Mouse (Mus musculus) macrophage (primary cell): ENCODE measurements around the gene Neto2. TPM values are rescaled to one million over a fixed set of nuclear protein-coding genes. Genes with fewer than 3 reads are reported as not detected.
"Not testable (repeated sequence)": the region's sequence is repeated elsewhere in the genome, so short reads cannot be mapped to it uniquely, and the experiment has no call there.

Experiments
- H3K27ac ChIP-seq: fragments of 350-480 bp; formaldehyde crosslinking; 2 replicates; pipeline ENCODE4 v1.9.0; 2021
- H3K36me3 ChIP-seq: fragments of 350-480 bp; formaldehyde crosslinking; 2 replicates; pipeline ENCODE4 v1.9.0; 2021; ENCODE audit errors: inconsistent target
- H3K4me3 ChIP-seq: fragments of 350-480 bp; formaldehyde crosslinking; 2 replicates; pipeline ENCODE4 v1.9.0; 2021; ENCODE audit errors: inconsistent target
- H3K79me2 ChIP-seq: fragments of 350-480 bp; formaldehyde crosslinking; 2 replicates; pipeline ENCODE4 v1.9.0; 2021; ENCODE audit errors: inconsistent target
- WGBS: methylation state at CpG from one replicate; pipeline ENCODE4 v1.1.7; 2026; ENCODE audit warnings: inconsistent platforms; ENCODE audit not compliant: missing documents; 5-methylcytosine and 5-hydroxymethylcytosine counted together
- polyA plus RNA-seq: library from polyadenylated mRNA; stranded (reverse); fragments of 250-400 nt; gene quantifications from 3 replicates; pipeline ENCODE4 v1.2.4, GENCODE M21; 2018; ENCODE audit warnings: inconsistent platforms

The Neto2 gene
- polyA plus RNA-seq, 1 experiment from 2014 or later, result 0.26 TPM

DNA sequence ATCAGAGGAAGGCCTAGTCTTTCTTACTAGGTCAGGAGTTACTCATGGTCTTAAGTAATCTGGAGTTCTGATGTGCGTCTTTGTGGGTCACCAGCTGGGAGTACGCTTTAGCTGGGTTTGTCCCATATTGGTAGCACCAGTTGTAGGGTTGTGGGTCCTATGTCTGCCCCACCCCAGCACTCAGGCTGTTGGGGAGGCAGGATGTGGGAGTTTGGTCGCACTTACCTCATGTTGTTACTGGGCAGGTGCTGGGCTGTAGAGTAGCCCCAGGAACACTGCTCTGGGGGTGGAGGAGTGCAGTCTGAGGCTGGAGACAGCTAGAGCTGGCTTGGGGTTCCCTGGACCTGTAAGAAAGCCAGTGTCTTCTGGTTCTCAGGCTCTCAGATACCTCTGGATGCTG lies 81.9 kb downstream of the Neto2 start:
- Histone ChIP-seq H3K4me3 (no peak overlapping the region), H3K27ac (no peak overlapping the region), H3K36me3 (no peaks in the 10 kb centered on the region), H3K79me2 (no peaks in the 10 kb centered on the region)
- 83% methylated on average over 2 of the region's 3 CpGs for WGBS

DNA sequence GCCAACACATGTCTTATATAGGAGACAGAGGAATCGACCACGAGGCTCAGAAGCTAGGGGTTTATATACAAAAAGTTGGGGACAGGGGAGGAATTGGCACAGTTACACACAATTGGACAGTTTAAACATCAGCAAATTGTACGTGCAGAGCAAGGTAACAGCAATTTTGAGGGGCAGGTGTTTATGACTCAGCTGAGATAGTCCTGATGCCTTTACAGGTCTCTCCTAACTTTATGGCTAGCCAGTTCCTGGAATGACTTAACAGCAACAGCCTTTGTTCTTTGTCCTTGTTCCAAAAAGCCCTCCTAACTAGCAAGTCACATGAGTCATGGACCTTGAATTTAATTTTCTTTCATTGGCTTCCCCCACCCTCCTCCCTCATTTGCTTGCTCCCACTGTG lies 83.6 kb downstream of the Neto2 start:
- not testable (repeated sequence) for H3K79me2 ChIP-seq, H3K36me3 ChIP-seq, H3K27ac ChIP-seq, H3K4me3 ChIP-seq
- 95% methylated on average over 3 of the region's 3 CpGs for WGBS

DNA sequence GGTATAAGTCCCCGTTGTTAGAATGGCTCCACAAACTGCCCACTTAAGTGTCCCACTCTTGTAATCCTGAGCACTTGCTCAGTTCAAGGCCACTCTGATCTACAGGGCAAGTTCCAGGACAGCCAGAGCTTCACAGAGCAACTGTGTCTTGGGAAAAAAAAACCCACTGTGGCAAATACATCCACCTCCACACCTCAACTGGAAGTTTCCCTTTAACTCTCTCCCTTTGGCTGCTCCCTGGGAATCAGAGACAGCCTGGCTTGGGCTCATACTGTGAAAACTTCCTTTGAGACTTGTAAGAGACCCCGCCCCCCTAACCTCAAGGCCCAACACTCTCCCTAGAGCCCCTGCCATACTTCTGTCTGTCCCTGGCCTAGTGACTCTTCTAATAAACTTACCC lies 91.9 kb downstream of the Neto2 start:
- 93% methylated on average over 2 of the region's 2 CpGs for WGBS
- H3K27ac ChIP-seq, result no peak overlapping the region
- no peak overlapping the region for H3K4me3 ChIP-seq
- H3K36me3 ChIP-seq, result no peaks in the 10 kb centered on the region
- H3K79me2 ChIP-seq, result no peaks in the 10 kb centered on the region

DNA sequence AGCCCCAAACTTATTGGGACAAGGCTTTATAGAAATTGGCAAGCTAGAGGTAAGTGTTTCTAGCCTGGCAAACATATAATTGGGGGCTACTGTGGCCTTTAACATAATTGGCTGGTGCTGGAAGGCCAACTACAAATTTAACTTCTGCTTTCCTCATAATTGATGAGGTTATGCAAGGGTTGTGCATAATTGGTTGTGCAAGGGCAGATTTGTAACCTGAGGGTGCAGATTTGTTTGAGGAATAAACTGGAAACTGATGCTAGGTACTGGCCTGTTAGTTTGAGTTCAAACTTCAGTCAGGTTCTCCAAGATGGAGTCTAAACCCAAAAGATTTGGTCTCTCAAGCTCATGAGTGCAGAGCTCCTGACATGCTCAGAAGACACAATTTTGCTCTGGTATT lies 92.9 kb downstream of the Neto2 start:
- Histone ChIP-seq H3K36me3 (no peaks in the 10 kb centered on the region), H3K27ac (no peak overlapping the region), H3K4me3 (no peak overlapping the region), H3K79me2 (no peaks in the 10 kb centered on the region)

DNA sequence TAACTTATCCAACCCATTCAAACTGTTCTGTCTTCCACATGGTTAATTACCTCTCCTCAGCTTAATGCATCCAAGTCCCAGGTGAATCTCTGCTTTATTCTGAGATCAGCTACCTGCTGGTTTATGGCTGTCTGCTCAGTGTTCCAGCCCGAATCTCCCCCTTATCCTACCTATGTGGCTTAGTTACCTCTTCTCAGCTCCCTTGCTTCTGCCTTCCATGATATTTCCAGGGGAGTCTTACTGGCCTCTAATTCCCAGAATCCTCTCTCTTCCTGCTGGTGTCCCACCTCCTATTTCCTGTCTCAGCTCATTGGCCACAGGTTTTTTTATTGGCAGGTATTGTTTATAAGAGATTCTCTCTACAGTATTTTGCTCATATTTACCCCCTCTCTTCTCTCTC lies 93.8 kb downstream of the Neto2 start:
- no peak overlapping the region for H3K4me3 ChIP-seq
- H3K79me2 ChIP-seq, result no peaks in the 10 kb centered on the region
- WGBS, result 91% methylated on average over 1 of the region's 1 CpGs
- no peak overlapping the region for H3K27ac ChIP-seq
- no peaks in the 10 kb centered on the region for H3K36me3 ChIP-seq

DNA sequence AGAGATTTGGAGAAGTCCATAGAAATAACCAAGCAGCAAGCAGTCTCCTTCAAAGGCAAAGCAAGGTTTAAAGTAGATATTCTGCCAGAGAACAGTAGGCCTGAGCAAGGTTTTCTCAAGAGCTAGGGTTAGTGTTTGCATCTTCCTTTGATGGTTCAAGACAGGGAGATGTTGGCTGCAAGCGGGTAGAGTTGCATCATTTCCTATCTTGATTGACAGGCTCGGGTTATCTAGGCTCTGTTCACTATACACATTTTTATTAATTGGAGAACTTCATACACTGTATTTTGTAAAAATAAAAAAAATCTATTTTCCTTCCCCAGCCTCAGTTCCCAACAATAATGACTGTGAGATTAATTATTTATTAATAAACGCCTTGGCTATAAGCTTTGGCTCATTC lies 94.2 kb downstream of the Neto2 start:
- 53% methylated on average over 3 of the region's 3 CpGs for WGBS
- no peaks in the 10 kb centered on the region for H3K79me2 ChIP-seq
- H3K27ac ChIP-seq, result no peak overlapping the region
- H3K4me3 ChIP-seq, result no peak overlapping the region
- no peaks in the 10 kb centered on the region for H3K36me3 ChIP-seq

DNA sequence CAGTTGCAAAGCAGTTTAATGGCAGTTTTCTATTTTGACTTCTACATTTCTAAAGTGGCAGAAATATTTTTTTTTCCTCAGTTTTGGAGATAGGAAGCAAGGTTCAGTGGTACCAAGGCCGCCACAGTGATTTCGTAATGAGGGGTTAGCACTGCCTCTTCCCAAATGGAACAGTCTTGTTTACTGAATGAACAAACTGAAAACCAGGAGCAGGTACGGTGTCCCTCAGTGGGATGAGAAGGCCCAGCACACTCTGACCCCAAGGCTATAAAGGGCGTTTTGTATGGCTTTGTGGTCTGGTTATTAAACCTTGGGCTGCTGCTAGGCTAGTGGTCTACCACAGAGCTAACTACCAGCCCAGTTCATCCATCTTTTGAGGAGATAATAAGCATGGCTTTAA lies 96.5 kb downstream of the Neto2 start:
- Histone ChIP-seq H3K4me3 (no peak overlapping the region), H3K36me3 (no peaks in the 10 kb centered on the region), H3K79me2 (no peaks in the 10 kb centered on the region), H3K27ac (no peak overlapping the region)
- 73% methylated on average over 4 of the region's 4 CpGs for WGBS

DNA sequence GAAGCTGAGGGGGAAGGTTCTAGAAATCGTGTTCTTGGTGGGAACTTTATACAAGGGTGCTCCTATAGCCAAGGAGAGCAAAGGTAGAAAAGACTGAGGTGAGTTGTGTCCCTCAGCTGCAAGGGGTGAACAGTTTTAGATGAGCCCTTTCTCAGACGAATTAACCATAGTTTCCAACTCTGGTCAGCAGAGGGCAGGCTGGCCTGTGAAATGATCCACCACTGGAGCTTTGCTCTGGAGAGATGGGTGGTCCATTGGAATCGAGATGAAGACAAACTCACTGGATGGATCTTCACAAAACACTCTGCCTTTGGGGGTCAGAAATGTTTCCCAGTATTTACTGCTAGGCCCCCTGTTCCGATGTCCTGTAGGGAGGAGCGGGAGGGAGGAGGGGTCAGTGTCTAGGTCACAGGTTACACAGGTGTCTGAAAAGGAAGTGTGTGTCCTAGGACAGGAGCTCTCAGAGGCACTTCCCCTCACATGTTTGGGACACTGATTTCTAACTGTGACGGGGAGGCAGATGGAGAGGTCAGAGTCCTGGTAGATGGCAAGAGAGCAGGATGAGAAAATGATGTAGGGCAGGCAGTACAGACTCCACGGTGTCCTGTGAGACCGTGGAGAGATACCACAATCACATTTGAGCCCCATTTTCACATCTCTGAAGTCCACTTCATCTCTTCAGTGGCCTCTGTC lies 97.4 kb downstream of the Neto2 start:
- H3K79me2 ChIP-seq, result no peaks in the 10 kb centered on the region
- no peaks in the 10 kb centered on the region for H3K36me3 ChIP-seq
- WGBS, result 40% methylated on average over 8 of the region's 8 CpGs
- H3K27ac ChIP-seq, result no peak overlapping the region
- no peak overlapping the region for H3K4me3 ChIP-seq

DNA sequence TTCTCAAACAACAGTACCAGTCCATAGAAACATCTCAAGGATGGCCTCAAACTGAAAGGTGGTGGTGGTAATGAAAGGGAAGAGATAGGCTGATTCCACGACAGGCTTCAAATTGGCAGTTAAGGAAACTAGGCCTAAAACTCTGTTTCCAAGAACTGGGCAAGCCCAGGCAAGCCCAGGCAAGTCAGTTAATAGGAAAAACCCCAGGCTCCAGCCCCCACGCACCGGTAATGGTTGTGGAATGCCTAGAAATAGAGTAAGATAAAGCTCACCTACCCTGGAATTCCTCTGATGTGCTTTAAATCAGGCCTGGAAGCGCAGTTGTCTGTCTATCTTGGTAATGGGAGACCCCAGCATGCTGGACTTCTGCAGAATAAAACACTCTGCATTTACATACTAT lies 98.0 kb downstream of the Neto2 start:
- 84% methylated on average over 4 of the region's 4 CpGs for WGBS
- Histone ChIP-seq H3K36me3 (no peaks in the 10 kb centered on the region), H3K79me2 (no peaks in the 10 kb centered on the region), H3K4me3 (no peak overlapping the region), H3K27ac (no peak overlapping the region)

DNA sequence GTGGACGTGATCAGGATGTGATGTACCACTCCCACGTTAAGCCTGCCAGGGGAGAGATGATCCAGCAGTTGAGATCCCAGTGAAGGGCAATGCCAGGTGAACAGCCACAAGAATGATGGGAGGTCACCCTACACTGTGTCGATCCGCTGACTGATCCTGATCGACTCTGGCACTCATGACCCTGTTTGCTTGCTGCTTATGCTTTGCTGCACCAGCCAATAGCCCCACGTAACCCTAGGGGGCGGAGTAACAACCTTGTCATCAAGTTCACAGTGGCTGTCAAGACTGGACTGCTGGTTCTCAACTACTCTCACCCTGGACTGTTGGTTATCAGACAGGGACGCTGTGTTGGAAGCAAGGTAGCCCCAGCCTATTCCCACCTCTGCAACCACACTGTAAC lies 99.0 kb downstream of the Neto2 start:
- Histone ChIP-seq H3K4me3 (no peak overlapping the region), H3K36me3 (no peaks in the 10 kb centered on the region), H3K79me2 (no peaks in the 10 kb centered on the region), H3K27ac (no peak overlapping the region)
- WGBS, result 92% methylated on average over 8 of the region's 8 CpGs

DNA sequence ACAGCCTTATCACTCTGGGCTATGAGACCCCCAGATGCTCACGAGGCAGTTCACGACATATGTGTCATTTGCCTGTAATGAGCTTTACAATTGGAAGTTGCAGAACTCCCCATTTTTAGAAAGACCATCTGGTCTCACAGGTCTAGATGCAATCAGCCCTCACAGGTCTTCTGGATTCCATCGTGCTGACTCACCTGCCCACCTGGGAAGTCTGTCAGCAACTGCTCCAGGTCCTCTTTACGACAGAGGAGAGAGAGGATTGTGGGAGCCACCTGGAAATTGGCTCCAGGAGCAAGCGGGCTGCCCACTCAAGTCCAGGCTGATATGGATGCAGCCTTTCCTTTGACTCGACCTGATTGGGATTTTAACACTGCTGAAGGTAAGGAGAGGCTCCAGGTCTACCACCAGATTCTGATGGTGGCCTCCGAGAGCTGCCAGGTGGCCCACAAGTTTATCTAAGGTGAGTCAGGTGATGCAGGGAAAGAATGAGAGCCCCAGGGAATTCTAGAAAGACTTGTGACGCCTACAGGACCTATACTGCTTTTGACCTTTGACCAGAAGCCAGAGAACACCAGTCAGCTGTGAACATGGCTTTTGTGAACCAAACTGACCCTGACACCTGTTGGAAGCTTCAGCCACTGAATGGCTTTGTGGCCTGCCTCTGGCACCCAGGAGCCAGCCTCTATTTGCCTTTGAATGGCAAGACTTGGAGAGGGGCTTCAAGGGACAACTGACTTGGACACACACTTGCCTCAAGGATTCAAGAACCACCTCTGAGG lies 103.1 kb downstream of the Neto2 start:
- no peak overlapping the region for H3K4me3 ChIP-seq
- H3K79me2 ChIP-seq, result no peaks in the 10 kb centered on the region
- H3K27ac ChIP-seq, result no peak overlapping the region
- H3K36me3 ChIP-seq, result no peaks in the 10 kb centered on the region
- 78% methylated on average over 8 of the region's 8 CpGs for WGBS

DNA sequence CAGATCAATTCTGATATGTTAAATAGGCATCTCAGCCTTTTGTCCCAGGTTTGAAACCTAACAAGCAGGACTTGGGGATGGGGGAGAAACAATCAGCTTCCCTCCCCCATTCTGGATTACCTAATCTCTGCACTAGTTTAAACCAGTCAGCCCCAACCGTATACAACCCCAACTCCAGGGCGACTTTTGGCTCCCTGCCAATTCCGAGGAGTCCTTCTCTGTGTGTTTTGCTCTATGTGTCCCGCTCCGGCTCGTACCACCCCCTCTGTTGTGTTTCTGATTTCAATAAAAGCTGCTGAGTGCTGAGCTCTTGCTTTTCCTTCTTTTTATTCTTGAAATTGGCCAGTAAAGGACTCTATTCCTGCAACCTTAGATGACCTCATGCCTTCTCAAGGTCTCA lies 105.3 kb downstream of the Neto2 start:
- H3K79me2 ChIP-seq, result no peaks in the 10 kb centered on the region
- no peak overlapping the region for H3K27ac ChIP-seq
- H3K4me3 ChIP-seq, result no peak overlapping the region
- no peaks in the 10 kb centered on the region for H3K36me3 ChIP-seq
- 83% methylated on average over 6 of the region's 6 CpGs for WGBS

DNA sequence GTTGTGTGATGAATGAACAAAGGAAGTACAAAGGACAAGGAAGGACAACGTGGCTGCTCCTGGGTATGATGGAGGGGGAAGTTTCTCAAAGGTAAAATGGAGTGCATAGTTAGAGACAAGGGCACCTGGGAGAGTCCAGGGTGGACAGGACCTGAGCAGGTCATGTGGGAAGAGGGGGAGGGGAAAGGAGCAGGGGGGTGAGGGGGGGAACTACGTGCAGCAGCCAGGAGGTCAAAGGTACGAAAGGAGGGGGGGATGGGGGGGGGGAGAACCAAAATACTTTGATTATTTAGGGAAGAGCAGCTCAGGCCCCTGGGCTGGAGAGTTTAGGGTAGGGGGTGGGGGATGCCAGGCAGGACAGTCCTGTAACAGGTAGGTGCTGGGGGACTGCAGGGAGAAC lies 105.7 kb downstream of the Neto2 start:
- Histone ChIP-seq H3K79me2 (no peaks in the 10 kb centered on the region), H3K4me3 (no peak overlapping the region), H3K36me3 (no peaks in the 10 kb centered on the region), H3K27ac (no peak overlapping the region)
- WGBS, result 40% methylated on average over 1 of the region's 3 CpGs

DNA sequence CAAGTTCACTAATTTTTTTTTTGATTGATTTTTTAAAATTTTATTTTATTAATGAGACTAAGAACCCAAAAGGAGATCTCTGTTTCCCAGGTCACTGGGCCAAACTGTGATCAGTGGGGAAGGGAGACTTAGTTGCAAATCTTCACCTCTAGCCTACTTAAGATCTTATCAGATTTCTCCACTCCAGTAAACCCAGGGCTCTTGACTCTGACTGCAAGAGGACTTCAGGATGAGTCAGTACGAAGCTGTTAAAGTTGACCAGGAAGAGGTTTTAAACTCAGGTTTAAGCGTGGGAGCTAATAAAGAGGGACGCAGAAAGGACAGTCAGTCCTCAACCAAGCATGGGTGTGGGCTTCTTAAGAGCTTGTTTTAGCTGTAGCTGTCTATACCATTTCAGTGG lies 107.4 kb downstream of the Neto2 start:
- WGBS, result 78% methylated on average over 3 of the region's 3 CpGs
- no peaks in the 10 kb centered on the region for H3K36me3 ChIP-seq
- no peaks in the 10 kb centered on the region for H3K79me2 ChIP-seq
- H3K4me3 ChIP-seq, result no peak overlapping the region
- H3K27ac ChIP-seq, result no peak overlapping the region

DNA sequence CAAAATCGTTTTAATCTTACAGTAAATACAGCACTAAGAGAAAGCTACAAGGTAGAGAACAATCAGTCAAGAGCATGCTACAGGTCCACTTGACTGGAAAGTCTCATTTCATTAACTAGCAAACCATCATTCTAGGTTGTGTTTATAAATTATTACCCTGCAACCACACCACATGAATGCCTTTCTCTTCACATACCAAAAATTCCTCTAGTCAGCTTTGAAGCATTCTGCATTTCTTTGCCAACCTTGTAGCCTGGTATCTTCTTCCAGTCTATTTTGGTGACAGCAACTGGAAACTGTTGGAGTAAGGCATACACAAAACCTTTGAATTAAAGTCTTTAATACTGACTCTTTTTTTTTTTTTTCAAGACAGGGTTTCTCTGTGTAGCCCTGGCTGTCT lies 109.2 kb downstream of the Neto2 start:
- no peak overlapping the region for H3K4me3 ChIP-seq
- no peaks in the 10 kb centered on the region for H3K36me3 ChIP-seq
- 100% methylated on average over 1 of the region's 1 CpGs for WGBS
- H3K79me2 ChIP-seq, result no peaks in the 10 kb centered on the region
- H3K27ac ChIP-seq, result no peak overlapping the region

DNA sequence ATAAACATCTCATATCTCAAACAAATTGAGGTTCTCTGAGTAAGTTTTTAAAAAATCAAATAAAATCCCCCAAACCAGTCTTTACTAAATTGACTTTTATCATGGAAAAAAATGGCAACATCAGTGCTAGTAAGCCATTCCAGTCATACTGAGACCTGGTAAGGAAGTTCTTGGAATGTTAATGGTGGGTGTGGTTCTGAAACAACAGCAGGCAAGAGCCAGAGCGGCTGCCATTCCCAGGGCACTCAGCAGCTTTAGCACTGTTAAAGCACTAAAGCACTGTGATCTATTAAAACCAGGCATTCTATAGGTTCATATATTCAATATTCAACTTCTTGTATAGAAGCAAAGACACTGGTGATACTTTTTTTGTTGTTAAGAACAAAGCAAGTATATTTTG lies 110.5 kb downstream of the Neto2 start:
- no peaks in the 10 kb centered on the region for H3K36me3 ChIP-seq
- WGBS, result 100% methylated on average over 1 of the region's 1 CpGs
- no peaks in the 10 kb centered on the region for H3K79me2 ChIP-seq
- H3K27ac ChIP-seq, result no peak overlapping the region
- no peak overlapping the region for H3K4me3 ChIP-seq
